Mouse (Mus musculus) heart, adult 11 months (tissue): Measurements from ENCODE around the gene Ddah2.

Experiments used
- DNase-seq: peaks from one replicate; pipeline ENCODE4 v3.0.0; 2022

The Ddah2 gene

GRCm38 (mm10) chr17:35080710-35081109, 21.9 kb downstream of the Ddah2 start:
- DNase-seq, result no peak

DNA sequence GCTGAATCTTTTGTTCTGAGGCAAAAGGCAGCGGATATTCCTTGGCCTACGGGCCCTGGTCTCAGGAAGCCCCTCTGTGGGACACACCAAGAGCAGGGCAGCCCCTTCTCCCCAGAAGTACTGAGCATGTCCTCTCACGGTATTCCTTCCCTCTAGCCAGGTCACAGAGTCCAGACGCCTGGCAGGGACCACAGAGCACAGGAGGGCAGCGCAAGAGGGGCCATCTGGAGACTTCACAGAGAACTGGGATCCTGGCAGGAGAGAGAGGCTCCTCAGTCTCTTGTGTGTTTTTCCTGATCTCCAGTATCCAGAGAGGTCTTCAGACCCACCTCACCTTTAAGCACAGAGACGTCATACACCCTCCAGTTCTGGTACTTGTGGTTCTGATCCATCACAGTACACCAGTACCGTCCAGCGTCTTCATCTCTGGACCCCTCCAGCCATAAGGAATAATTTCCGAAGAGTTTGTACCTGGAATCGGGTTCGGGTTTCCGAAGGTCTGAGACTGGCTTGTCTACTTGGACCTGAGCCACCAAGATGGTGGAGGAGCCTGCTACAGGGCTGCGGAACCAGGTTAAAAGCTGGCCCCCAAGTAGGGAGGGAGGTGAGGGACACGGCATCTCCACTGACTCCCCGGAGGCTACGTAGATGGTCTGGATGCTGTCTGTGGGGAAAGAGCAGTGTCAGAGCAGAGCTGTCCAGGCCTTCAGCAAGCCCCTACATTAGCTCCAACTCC, 24.2 kb downstream of the Ddah2 start:
- DNase-seq, result no peak

- DNase-seq, result no peak
These were observed 25.2 kb downstream of the Ddah2 start for GRCm38 (mm10) chr17:35083929-35084497.

DNA sequence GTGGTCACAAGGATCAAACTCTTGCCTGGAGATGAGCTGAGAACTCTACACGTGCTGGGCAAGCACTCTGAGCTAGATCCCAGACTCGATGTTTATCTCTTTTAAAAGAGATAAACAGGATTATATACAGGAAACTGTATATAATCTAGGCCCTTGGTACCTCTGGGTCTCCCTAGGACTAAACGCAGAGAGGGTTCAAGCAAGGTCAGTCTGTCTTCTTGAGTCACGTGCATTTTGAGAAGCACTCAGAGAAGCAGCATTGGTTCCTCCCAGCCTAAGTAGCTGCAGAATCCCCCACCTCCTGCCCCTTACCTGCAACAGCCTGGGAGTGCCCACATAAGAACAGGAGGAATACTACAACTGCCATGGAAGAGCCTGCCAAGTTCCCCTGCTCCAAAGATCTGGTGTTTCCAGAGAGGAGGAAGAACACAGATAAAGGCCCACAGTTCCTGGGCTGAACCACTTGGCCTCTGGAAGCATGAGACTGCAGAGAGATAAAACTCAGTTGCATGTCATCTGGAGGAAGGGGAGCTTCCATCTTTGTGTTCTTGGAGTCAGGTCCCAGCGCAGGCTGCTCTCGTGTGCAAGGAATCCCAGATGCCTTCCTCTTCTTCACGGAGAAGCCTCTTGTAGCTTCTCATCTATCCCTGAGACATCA, 26.5 kb downstream of the Ddah2 start, which contains the start of gene Ly6g6f:
TSS of gene Ly6g6f (minus strand) at position 403 of the 658 bp plus-strand sequence.
- DNase-seq, result no peak

GRCm38 (mm10) chr17:35088151-35088550, 29.3 kb downstream of the Ddah2 start:
- DNase-seq, result no peak

GRCm38 (mm10) chr17:35088825-35089644, 30.2 kb downstream of the Ddah2 start, which contains the start of gene Abhd16a:
Gene Abhd16a (plus strand): TSS chr17:35089263.
- peak; percentile 100 for DNase-seq

- peak; percentile 96 for DNase-seq
These were observed 31.5 kb downstream of the Ddah2 start for GRCm38 (mm10) chr17:35090166-35090932.

DNA sequence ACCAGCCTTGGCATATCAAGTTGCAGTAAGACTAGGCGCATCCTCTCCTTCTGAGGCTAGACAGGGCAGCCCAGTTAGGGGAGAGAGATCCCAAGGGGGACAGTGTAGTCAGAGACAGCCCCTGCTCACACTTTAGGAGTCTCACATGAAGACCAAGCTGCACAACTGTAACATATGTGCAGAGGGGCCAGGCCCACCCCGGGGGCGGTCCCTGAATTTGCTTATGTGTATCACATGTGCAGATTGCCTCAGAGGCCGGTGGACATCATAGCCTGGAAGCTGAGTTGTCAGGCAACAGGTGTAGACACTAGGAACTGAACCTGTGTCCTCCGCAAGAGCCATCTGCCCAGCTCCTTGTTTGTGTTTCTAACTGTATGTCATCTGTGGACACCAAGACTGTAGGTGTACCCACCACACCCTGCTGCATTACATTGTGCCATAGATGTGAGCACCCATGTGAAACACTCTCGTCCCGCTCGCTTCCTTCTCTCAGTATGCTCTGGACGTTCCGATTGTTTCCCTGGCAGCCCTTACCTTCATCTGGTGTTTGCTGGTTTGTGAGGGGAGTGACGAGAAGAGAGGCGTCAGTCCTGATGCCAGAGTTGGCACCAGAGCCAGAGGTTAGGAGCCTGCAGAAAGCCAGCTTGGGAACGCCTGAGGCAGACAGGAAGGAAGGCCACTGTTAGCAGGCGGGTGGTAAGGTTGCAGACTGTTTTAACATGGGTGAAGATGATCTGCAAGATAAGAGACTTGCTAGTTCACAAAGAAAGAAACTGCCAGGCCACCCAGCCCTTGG, 33.8 kb downstream of the Ddah2 start:
- peak; percentile 92 for DNase-seq

DNA sequence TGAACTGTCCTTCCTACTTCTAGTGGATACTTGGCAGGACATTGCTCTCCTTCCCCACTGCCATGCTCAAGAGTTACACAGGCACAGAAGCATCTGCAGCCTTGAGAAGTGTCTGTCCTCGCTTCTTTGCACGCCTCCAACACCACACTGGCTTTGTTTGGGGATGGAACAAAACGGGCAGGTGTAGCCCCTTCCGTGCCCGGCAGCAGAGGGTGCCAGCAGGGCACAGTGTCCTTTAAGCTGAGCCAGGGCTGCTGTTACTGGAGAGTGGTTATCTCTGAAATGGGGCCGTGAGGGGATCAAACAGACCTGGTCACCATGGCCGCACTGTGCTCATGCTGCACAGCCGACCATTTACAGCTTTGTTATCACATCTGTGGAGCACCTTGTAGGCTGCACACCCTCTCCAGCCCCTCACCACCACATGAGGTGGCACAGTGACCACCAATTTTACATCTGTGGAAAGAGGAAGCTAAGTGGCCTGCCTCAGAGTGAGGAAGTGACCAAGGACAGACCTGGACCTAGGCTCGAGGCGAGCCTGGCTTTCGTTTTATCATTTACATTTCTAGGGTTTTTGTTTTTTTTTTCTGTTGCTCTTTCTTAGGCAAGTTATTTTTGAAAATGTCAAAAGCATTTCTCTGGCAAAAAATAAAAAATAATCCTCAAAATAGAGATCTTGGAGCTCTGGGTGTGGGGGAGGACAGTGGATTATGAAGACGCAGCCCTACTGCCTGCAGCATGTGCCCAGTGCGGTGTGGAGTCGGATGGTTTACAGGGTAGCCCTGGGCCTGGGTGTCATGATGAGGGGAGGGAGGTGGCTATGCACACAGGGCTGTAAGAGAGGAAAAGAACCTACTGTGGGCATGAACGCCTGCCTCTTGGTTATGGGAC, 35.9 kb downstream of the Ddah2 start:
- no peak for DNase-seq

DNA sequence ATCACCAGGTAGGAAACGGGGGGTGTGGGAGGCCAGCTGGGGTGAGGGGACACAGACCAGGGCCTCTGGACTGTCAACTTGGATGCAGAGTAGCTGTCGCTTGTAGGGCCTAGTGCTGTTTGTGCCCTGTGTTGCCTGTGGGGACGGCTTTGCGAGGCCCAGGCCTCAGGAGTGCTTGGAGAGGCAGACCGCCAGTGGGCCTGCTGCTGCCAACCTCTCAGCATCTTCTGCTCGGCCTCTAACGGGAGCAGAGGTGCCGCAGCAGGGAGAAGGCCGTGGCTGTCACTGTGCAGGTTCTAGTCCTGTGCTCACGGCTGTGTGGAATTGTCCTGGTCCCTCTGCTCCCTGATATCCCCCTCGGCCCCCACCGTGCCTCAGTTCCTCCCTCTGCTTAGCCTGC, 37.8 kb downstream of the Ddah2 start:
- DNase-seq, result no peak

GRCm38 (mm10) chr17:35097164-35097655, 38.4 kb downstream of the Ddah2 start:
- DNase-seq, result no peak

DNA sequence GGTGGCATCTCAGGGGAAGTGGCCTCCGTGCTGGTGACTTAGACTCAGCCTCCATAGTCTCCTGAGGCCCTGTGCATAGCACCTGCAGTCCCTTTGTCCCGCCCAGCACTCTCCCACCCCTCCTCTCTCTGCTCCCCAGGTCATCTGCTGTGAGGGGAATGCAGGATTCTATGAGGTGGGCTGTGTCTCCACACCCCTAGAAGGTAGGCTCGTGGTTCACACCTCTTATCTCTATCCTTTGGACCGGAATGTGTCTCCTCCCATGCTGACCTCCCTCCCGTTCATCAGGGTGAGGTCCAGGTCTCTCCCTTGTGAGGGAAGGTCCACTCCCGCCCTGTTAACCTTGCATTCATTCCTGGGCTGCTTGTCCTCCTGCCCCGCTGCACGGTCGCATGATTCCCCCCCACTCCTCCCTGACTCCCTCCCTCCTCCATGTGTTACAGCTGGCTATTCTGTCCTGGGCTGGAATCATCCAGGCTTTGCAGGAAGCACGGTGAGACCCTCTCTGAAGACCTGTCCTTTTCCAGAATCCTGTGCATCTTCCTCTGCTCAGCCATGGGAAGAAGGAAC, 41.4 kb downstream of the Ddah2 start:
- no peak for DNase-seq

GRCm38 (mm10) chr17:35101161-35101560, 42.3 kb downstream of the Ddah2 start:
- DNase-seq, result no peak

DNA sequence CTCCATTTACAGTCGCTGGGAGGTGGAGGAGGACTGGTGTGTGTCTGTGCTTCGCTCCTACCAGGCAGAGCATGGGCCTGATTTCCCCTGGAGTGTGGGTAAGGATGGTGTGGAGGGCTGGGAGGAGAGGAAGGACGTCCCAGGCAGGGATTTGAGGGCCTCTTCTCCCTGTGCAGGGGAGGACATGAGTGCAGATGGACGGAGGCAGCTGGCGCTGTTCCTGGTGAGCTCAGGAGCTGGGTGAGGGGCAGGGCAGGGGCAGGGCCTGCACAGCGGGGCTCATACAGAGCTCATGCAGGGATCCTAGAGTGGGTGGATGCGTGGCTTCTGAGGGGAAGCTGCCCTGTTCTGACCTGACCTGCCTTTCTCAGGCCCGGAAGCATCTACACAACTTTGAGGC, 43.5 kb downstream of the Ddah2 start:
- DNase-seq, result no peak

DNA sequence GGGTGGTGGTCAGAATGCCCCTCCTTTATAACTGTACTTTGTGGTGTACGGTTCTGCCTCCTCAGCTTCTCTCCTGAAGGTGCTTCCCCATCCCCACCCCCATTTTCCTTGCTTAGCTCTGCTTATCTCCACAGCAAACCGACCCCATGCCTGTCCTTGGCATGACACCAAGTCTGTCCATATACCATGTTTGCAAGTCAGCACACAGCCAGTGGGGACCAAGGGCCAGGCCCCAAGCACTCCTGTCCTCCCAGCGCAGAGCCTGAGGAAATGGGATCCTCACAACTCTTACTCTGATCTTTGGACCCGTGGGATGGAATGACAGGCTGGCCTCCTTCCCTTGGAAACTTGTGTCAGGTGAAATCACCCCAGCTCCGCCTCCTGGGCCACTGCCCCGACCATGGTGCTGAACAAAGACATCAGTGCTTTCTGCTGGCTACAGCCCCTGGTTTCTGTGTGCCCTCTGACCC, 44.4 kb downstream of the Ddah2 start:
- peak; percentile 90 for DNase-seq

DNA sequence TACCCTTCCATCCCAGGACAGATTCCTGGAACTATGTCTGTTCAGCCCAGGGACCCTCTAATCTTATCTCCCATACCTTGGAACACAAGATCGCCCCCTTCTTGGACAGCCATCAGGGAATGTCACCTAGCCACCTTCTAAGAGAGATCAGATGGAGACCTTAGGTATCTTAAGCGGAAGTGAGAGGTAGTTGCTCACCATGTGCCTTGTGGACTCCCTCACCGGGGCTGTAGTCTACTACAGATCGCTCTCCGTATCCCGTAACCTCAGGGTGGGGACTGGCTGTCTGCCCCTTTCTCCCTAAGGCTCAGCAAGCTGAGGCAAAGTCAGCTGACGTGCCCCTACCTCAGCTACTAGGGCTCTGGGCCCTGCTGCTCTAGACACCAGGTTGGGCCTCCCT, 45.2 kb downstream of the Ddah2 start:
- DNase-seq, result no peak

- no peak for DNase-seq
These were observed 45.9 kb downstream of the Ddah2 start for GRCm38 (mm10) chr17:35104754-35105153.

GRCm38 (mm10) chr17:35105740-35106389, 47.0 kb downstream of the Ddah2 start:
- no peak for DNase-seq

- no peak for DNase-seq
These were observed 47.7 kb downstream of the Ddah2 start for GRCm38 (mm10) chr17:35106522-35106921.
